Mouse (Mus musculus): Measurements from ENCODE around the gene Hook1. TPM values are rescaled to one million over a fixed set of nuclear protein-coding genes. Genes with fewer than 3 reads are reported as not detected.

Hook1 gene
- polyA plus RNA-seq, 2 experiments from 2014 or later, result 7.1 to 10.6 TPM

Other genes starting within 250 kb of the Hook1 start
- not detected for gene Cyp2j13, start 110.3 kb downstream of the Hook1 start, polyA plus RNA-seq (2017; shearing (Covaris generic))
- not detected for gene Cyp2j12, start 173.9 kb downstream of the Hook1 start, polyA plus RNA-seq (2017; shearing (Covaris generic))